Mouse (Mus musculus) liver, adult 2 months (tissue): Measurements from ENCODE around the gene Slc1a5.

Experiments used
- CTCF ChIP-seq: fragments of 200-500 bp; IDR thresholded peaks from 2 replicates; pipeline ENCODE4 v1.5.1; 2011; ENCODE audit warnings: low read depth, low read length, control low read depth
- POLR2A ChIP-seq: fragments of 200-500 bp; IDR thresholded peaks from 2 replicates; pipeline ENCODE4 v1.6.1; 2011; ENCODE audit warnings: low read length, control low read depth; ENCODE audit not compliant: insufficient read depth; ENCODE audit errors: extremely low read depth

- TF ChIP-seq CTCF (no peak), POLR2A (no peak)
Measured at GRCm38 (mm10) chr7:16785541-16786083, 4.5 kb downstream of the Slc1a5 start.
